Mouse (Mus musculus): ENCODE measurements around the gene Fam19a2. TPM values are rescaled to one million over a fixed set of nuclear protein-coding genes. Genes with fewer than 3 reads are reported as not detected.
A peak's percentile ranks its signal among the peaks of the same experiment; 100 is the strongest.

The Fam19a2 gene
- polyA plus RNA-seq (2016; fragmentation: Nextera tagmentation; extraction: Ambion mirVana) = 24.4 and 27.2 TPM in 2 replicates

- Histone ChIP-seq H3K4me3 (peak within 1 kb of the TSS; percentile 55), H3K27me3 (replicated peaks) (peaks cover 21% of the 10 kb centered on the region), H3K27ac (no peak within 1 kb of the TSS), H3K9me3 (no peaks in the 10 kb centered on the region), H3K36me3 (no peaks in the 10 kb centered on the region), H3K4me2 (replicated peaks) (peak within 1 kb of the TSS; percentile 93), H3K9ac (peak within 1 kb of the TSS; percentile 70), H3K4me1 (peaks cover 14% of the 10 kb centered on the region)
- ATAC-seq (ENCODE audit: low FRiP score, low read depth) = peak; percentile 53
- WGBS = 2% methylated on average over 12 of the region's 12 CpGs
These were observed at the start of gene Fam19a2 for GRCm38 (mm10) chr10:123263876-123264309. Fam19a2 (plus strand) TSS chr10:123263996.

- H3K27ac ChIP-seq = no peak overlapping the region
- H3K36me3 ChIP-seq = no peaks in the 10 kb centered on the region
- H3K9me3 ChIP-seq = no peaks in the 10 kb centered on the region
- no peak overlapping the region for H3K4me2 ChIP-seq (replicated peaks)
- no peaks in the 10 kb centered on the region for H3K27me3 ChIP-seq (replicated peaks)
- no peak overlapping the region for H3K4me3 ChIP-seq
- no peaks in the 10 kb centered on the region for H3K4me1 ChIP-seq
- H3K9ac ChIP-seq = no peak overlapping the region
- ATAC-seq (ENCODE audit: low FRiP score, low read depth) = no peak
- WGBS = 96% methylated on average over 5 of the region's 5 CpGs
These were observed 41.0 kb upstream of the Fam19a2 start for GRCm38 (mm10) chr10:123222785-123223184.

GRCm38 (mm10) chr10:123229420-123229819, 34.4 kb upstream of the Fam19a2 start:
- H3K4me3 ChIP-seq = no peak overlapping the region
- no peak for ATAC-seq (ENCODE audit: low FRiP score, low read depth)
- no peak overlapping the region for H3K4me2 ChIP-seq (replicated peaks)
- H3K27me3 ChIP-seq (replicated peaks) = no peaks in the 10 kb centered on the region
- 90% methylated on average over 5 of the region's 5 CpGs for WGBS
- no peaks in the 10 kb centered on the region for H3K9me3 ChIP-seq
- H3K9ac ChIP-seq = no peak overlapping the region
- H3K4me1 ChIP-seq = no peaks in the 10 kb centered on the region
- no peaks in the 10 kb centered on the region for H3K36me3 ChIP-seq
- H3K27ac ChIP-seq = no peak overlapping the region

DNA sequence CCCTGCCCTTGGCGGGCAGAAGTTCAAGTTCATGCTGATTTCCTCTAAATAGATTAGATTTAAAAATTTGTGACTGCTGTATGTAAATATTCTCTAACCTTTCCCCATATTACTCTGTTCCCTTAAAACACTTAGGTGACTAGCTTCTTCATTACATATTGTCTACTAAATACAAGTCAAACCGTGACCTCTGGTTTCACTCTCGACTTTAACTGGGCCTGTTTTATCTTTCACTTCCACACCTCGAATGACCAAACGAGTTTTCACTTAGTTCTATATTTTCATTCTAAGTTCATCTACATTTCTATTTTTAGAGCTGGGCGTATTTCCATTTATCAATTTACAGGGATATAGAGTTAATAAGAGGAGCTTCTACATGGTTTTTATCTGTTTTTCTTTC, 15.7 kb upstream of the Fam19a2 start:
- H3K4me2 ChIP-seq (replicated peaks) = no peak overlapping the region
- no peaks in the 10 kb centered on the region for H3K9me3 ChIP-seq
- no peak overlapping the region for H3K27ac ChIP-seq
- H3K4me1 ChIP-seq = no peaks in the 10 kb centered on the region
- H3K36me3 ChIP-seq = no peaks in the 10 kb centered on the region
- no peaks in the 10 kb centered on the region for H3K27me3 ChIP-seq (replicated peaks)
- 89% methylated on average over 6 of the region's 6 CpGs for WGBS
- ATAC-seq (ENCODE audit: low FRiP score, low read depth) = no peak
- H3K4me3 ChIP-seq = no peak overlapping the region
- H3K9ac ChIP-seq = no peak overlapping the region

GRCm38 (mm10) chr10:123251904-123252303, 11.9 kb upstream of the Fam19a2 start:
- H3K4me3 ChIP-seq = no peak overlapping the region
- no peaks in the 10 kb centered on the region for H3K36me3 ChIP-seq
- H3K9me3 ChIP-seq = no peaks in the 10 kb centered on the region
- no peak overlapping the region for H3K9ac ChIP-seq
- no peak overlapping the region for H3K27ac ChIP-seq
- WGBS = 81% methylated on average over 9 of the region's 9 CpGs
- H3K4me1 ChIP-seq = no peaks in the 10 kb centered on the region
- no peaks in the 10 kb centered on the region for H3K27me3 ChIP-seq (replicated peaks)
- no peak overlapping the region for H3K4me2 ChIP-seq (replicated peaks)
- no peak for ATAC-seq (ENCODE audit: low FRiP score, low read depth)

DNA sequence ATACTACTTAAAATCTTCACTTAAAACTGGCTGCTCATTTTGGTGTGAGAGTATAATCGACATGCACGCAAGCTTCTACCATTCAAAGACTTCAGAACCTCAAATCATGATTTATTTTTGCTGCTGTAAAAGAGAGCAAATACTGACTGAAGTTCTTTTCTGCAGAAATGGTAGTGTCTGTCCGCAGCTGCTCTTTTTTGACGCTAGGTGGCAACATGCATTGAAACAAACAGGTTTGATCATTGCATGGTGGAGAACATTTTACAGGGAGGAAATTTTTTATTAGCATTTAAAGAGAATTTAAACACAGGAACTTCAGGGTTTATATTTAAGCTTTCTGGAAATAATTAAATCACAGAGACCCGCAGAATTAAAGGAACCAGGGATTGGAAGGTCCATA, 9.5 kb upstream of the Fam19a2 start:
- no peak overlapping the region for H3K4me3 ChIP-seq
- H3K27me3 ChIP-seq (replicated peaks) = no peaks in the 10 kb centered on the region
- H3K4me2 ChIP-seq (replicated peaks) = no peak overlapping the region
- H3K4me1 ChIP-seq = no peaks in the 10 kb centered on the region
- ATAC-seq (ENCODE audit: low FRiP score, low read depth) = no peak
- WGBS = 40% methylated on average over 5 of the region's 5 CpGs
- no peaks in the 10 kb centered on the region for H3K9me3 ChIP-seq
- no peak overlapping the region for H3K9ac ChIP-seq
- H3K27ac ChIP-seq = no peak overlapping the region
- no peaks in the 10 kb centered on the region for H3K36me3 ChIP-seq

DNA sequence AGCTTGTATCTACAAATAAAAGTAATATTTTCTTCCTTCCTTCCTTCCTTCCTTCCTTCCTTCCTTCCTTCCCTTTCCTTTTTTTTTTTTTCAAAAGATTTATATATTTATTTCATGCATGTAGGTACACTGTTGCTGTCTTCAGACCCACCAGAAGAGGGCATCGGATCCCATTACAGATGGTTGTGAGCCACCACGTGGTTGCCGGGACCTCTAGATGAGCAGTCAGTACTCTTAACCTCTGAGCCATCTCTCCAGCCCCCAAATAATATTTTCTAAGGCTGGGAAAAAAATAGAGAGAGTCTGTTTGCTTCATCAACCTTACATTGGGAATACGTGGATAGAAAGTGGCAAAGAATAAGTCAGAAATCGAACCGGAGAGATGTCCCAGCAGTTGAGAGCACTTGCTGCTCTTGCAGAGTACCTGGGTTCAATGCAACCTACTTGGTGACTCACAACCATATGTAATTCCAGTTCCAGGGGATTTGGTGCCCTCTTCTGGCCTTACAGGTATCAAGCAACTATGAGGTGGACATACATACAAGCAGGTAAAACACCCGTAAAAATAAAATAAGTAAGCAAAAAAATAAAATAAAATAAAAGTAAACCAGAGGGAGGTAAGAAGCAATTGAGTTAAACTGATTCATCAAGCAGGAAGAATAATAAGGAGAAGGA, 8.0 kb upstream of the Fam19a2 start:
- no peak overlapping the region for H3K4me3 ChIP-seq
- H3K27ac ChIP-seq = no peak overlapping the region
- no peak for ATAC-seq (ENCODE audit: low FRiP score, low read depth)
- no peaks in the 10 kb centered on the region for H3K36me3 ChIP-seq
- no peak overlapping the region for H3K9ac ChIP-seq
- H3K9me3 ChIP-seq = no peaks in the 10 kb centered on the region
- no peaks in the 10 kb centered on the region for H3K27me3 ChIP-seq (replicated peaks)
- WGBS = 82% methylated on average over 7 of the region's 7 CpGs
- no peak overlapping the region for H3K4me2 ChIP-seq (replicated peaks)
- no peaks in the 10 kb centered on the region for H3K4me1 ChIP-seq

GRCm38 (mm10) chr10:123264461-123265191, 830 bp downstream of the Fam19a2 start:
- Histone ChIP-seq H3K36me3 (no peaks in the 10 kb centered on the region), H3K9me3 (no peaks in the 10 kb centered on the region), H3K9ac (peak overlapping the region; percentile 70), H3K27ac (no peak overlapping the region; the same call in 1 of the 2 replicates), H3K4me3 (peak overlapping the region; percentile 55), H3K4me2 (replicated peaks) (peak overlapping the region; percentile 93), H3K4me1 (peaks cover 14% of the 10 kb centered on the region), H3K27me3 (replicated peaks) (peaks cover 21% of the 10 kb centered on the region)
- under 1% methylated on average over 84 of the region's 84 CpGs for WGBS
- peak; percentile 75 for ATAC-seq (ENCODE audit: low FRiP score, low read depth)

GRCm38 (mm10) chr10:123265241-123265790, 1.5 kb downstream of the Fam19a2 start:
- no peaks in the 10 kb centered on the region for H3K9me3 ChIP-seq
- H3K4me2 ChIP-seq (replicated peaks) = peak overlapping the region; percentile 93
- H3K4me1 ChIP-seq = peaks cover 14% of the 10 kb centered on the region
- no peak overlapping the region; the same call in 1 of the 2 replicates for H3K27ac ChIP-seq
- peak overlapping the region; percentile 55 for H3K4me3 ChIP-seq
- no peaks in the 10 kb centered on the region for H3K36me3 ChIP-seq
- WGBS = under 1% methylated on average over 47 of the region's 50 CpGs
- H3K9ac ChIP-seq = peak overlapping the region; percentile 70
- H3K27me3 ChIP-seq (replicated peaks) = peaks cover 21% of the 10 kb centered on the region
- peak; percentile 65 for ATAC-seq (ENCODE audit: low FRiP score, low read depth)

- H3K27me3 ChIP-seq (replicated peaks) = peaks cover 21% of the 10 kb centered on the region
- no peak overlapping the region for H3K4me2 ChIP-seq (replicated peaks)
- 73% methylated on average over 10 of the region's 10 CpGs for WGBS
- no peaks in the 10 kb centered on the region for H3K9me3 ChIP-seq
- H3K27ac ChIP-seq = no peak overlapping the region
- H3K36me3 ChIP-seq = no peaks in the 10 kb centered on the region
- H3K4me1 ChIP-seq = peaks cover 14% of the 10 kb centered on the region
- ATAC-seq (ENCODE audit: low FRiP score, low read depth) = no peak
- H3K4me3 ChIP-seq = no peak overlapping the region
- no peak overlapping the region for H3K9ac ChIP-seq
These were observed 4.8 kb downstream of the Fam19a2 start for GRCm38 (mm10) chr10:123268568-123268967.

GRCm38 (mm10) chr10:123274554-123274953, 10.8 kb downstream of the Fam19a2 start:
- Histone ChIP-seq H3K4me3 (no peak overlapping the region), H3K9ac (no peak overlapping the region), H3K36me3 (no peaks in the 10 kb centered on the region)

GRCm38 (mm10) chr10:123307300-123307699, 43.5 kb downstream of the Fam19a2 start:
- no peak for ATAC-seq (ENCODE audit: low FRiP score, low read depth)
- Histone ChIP-seq H3K9me3 (no peaks in the 10 kb centered on the region), H3K27ac (no peak overlapping the region), H3K27me3 (replicated peaks) (no peaks in the 10 kb centered on the region), H3K4me3 (no peak overlapping the region), H3K4me1 (no peaks in the 10 kb centered on the region), H3K4me2 (replicated peaks) (no peak overlapping the region), H3K9ac (no peak overlapping the region), H3K36me3 (no peaks in the 10 kb centered on the region)

More at GRCm38 (mm10) chr10:123274554-123274953, 10.8 kb downstream of the Fam19a2 start:
- 73% methylated on average over 11 of the region's 11 CpGs for WGBS
- Histone ChIP-seq H3K9me3 (no peaks in the 10 kb centered on the region), H3K4me1 (no peaks in the 10 kb centered on the region), H3K4me2 (replicated peaks) (no peak overlapping the region), H3K27ac (no peak overlapping the region), H3K27me3 (replicated peaks) (no peaks in the 10 kb centered on the region)
- ATAC-seq (ENCODE audit: low FRiP score, low read depth) = no peak

Measured in neural tube, embryonic 12.5 days (tissue).